In the genomic region with DNA sequence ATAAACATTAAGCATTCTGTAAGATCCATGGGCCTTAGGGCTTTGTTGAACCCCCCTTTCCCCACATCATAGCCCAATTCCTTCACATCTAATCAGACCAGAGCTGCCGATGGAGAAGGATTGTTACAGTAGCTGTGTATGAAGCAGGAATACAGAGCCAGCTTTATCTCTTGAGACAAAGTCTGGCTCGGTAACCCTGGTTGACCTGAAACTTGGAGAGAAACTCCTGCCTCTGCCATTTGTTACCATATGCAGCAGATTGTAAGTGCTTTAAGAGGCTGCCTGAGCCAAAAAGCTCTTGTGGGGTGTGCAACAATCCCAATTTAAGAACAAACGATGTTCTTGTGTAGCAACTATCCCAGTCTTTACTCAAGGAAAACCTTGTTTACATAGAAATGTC, we compare ENCODE assay signal across 8 mouse cellular contexts. TPM values are rescaled to one million over a fixed set of nuclear protein-coding genes. Genes with fewer than 3 reads are reported as not detected.
A peak's percentile ranks its signal among the peaks of the same experiment; 100 is the strongest.
DNase-seq lines count a peak whose midpoint lies in the region; ATAC-seq and TF ChIP-seq lines count a peak whose summit lies in the region.

No protein-coding gene starts in this region.

- WGBS in heart, embryonic 10.5 days = 38% methylated on average over 3 of the region's 3 CpGs
- WGBS in heart, postnatal 0 days = 17% methylated on average over 3 of the region's 3 CpGs

- DNase-seq in heart, embryonic 10.5 days (ENCODE audit: low spot score) = no peak
- no peak for DNase-seq in heart, postnatal 25 days (ENCODE audit: low spot score)
- peak; percentile 43 for DNase-seq in MEL (ENCODE audit: low read depth, low spot score)
- peak; percentile 13 for DNase-seq in heart, postnatal 0 days (ENCODE audit: low spot score)
- no peak for DNase-seq in ovary, adult 18-20 months (ENCODE audit: low spot score)
- DNase-seq in lung, postnatal 10 days = no peak

- no peak for TF ChIP-seq POLR2A in MEL (IDR thresholded peaks at IDR 0.05; ENCODE audit: control insufficient read depth in 1 of 2, insufficient read depth in 1 of 2, low read depth in 1 of 2, low read length in 2 of 2, poor library complexity in 1 of 2)

- no peak for TF ChIP-seq CTCF in MEL (IDR thresholded peaks at IDR 0.05 in 2 of 3, conservative IDR thresholded peaks at IDR 0.05 in 1 of 3; ENCODE audit: control insufficient read depth in 1 of 3, insufficient read depth in 1 of 3, low read depth in 2 of 3, low read length in 3 of 3, poor library complexity in 1 of 3, severe bottlenecking in 1 of 3)
- no peak for TF ChIP-seq CTCF in heart, postnatal 0 days (IDR thresholded peaks at IDR 0.05; ENCODE audit: low read depth)

- peak overlapping the region; percentile 93 for H3K9ac ChIP-seq in MEL (ENCODE audit: control insufficient read depth, low read depth, low read length, poor library complexity, severe bottlenecking)
- H3K9ac ChIP-seq in heart, postnatal 0 days (replicated peaks; ENCODE audit: low read depth, low read length) = peak overlapping the region; percentile 83

- H3K27ac ChIP-seq in heart, embryonic 10.5 days = peak overlapping the region; percentile 98
- H3K27ac ChIP-seq in MEL (ENCODE audit: control insufficient read depth, low read depth, low read length) = peak overlapping the region; percentile 55; the same call in 1 of the 2 replicates
- peak overlapping the region; percentile 95 for H3K27ac ChIP-seq in heart, postnatal 0 days (ENCODE audit: low read depth)

- peaks cover 19% of the 10 kb centered on the region for H3K79me2 ChIP-seq in MEL (ENCODE audit: control insufficient read depth, insufficient read depth, low read length, poor library complexity)

- peak overlapping the region; percentile 73 for H3K4me2 ChIP-seq in heart, postnatal 0 days (ENCODE audit: low read depth, low read length)

- no peak for ATAC-seq in heart, postnatal 0 days (ENCODE audit: insufficient read depth, low read depth)
- peak; percentile 8; the same call in 1 of the 2 replicates for ATAC-seq in megakaryocyte-erythroid progenitor cell, adult 5-6 weeks (replicated peaks; ENCODE audit: low FRiP score, low TSS enrichment, poor library complexity, severe bottlenecking)
- ATAC-seq in erythroid progenitor cell, adult 5-6 weeks (replicated peaks; ENCODE audit: low FRiP score, poor library complexity, severe bottlenecking) = no peak

- TF ChIP-seq EP300 in MEL (IDR thresholded peaks at IDR 0.05; ENCODE audit: low read depth in 1 of 2, low read length in 2 of 2) = no peak
- TF ChIP-seq EP300 in heart, postnatal 0 days (IDR thresholded peaks at IDR 0.05; ENCODE audit: low read depth) = no peak

- no peaks in the 10 kb centered on the region for H3K27me3 ChIP-seq in heart, embryonic 10.5 days (ENCODE audit: insufficient read depth, poor library complexity, severe bottlenecking)
- H3K27me3 ChIP-seq in MEL (ENCODE audit: control insufficient read depth in 1 of 2, insufficient read depth in 2 of 2, low read length in 2 of 2) = no peaks in the 10 kb centered on the region
- H3K27me3 ChIP-seq in heart, postnatal 0 days (ENCODE audit: control insufficient read depth, insufficient read depth, low read length) = no peaks in the 10 kb centered on the region

- H3K9me3 ChIP-seq in heart, embryonic 10.5 days = no peaks in the 10 kb centered on the region
- H3K9me3 ChIP-seq in MEL (replicated peaks; ENCODE audit: insufficient read depth, low read length) = no peaks in the 10 kb centered on the region
- no peaks in the 10 kb centered on the region for H3K9me3 ChIP-seq in heart, postnatal 0 days (replicated peaks; ENCODE audit: control insufficient read depth, low read length)

- intact Hi-C loops in heart, postnatal 25 days (cut with DNase I) = no loop called here

- TF ChIP-seq RAD21 in MEL (IDR thresholded peaks at IDR 0.05; ENCODE audit: low read depth, low read length) = no peak

- H3K4me3 ChIP-seq in heart, embryonic 10.5 days = peak overlapping the region; percentile 82
- H3K4me3 ChIP-seq in MEL (ENCODE audit: control insufficient read depth in 1 of 2, insufficient read depth in 1 of 2, low read depth in 2 of 2, low read length in 2 of 2) = peak overlapping the region; percentile 92 to 93
- peak overlapping the region; percentile 70 for H3K4me3 ChIP-seq in heart, postnatal 0 days (ENCODE audit: low read depth, low read length)

- H3K36me3 ChIP-seq in heart, embryonic 10.5 days = no peaks in the 10 kb centered on the region
- H3K36me3 ChIP-seq in MEL (ENCODE audit: control insufficient read depth in 1 of 2, insufficient read depth in 2 of 2, low read length in 2 of 2) = peaks cover 0 to 24% of the 10 kb centered on the region in 2 experiments; a peak in 3 of 4 replicates
- peaks cover 4% of the 10 kb centered on the region; the same call in 1 of the 2 replicates for H3K36me3 ChIP-seq in heart, postnatal 0 days (replicated peaks; ENCODE audit: control insufficient read depth, insufficient read depth, low read length)

- peaks cover 57% of the 10 kb centered on the region for H3K4me1 ChIP-seq in heart, embryonic 10.5 days
- H3K4me1 ChIP-seq in MEL (ENCODE audit: control insufficient read depth in 1 of 2, insufficient read depth in 2 of 2, low read length in 2 of 2) = peaks cover 0 to 9% of the 10 kb centered on the region in 2 experiments; a peak in 3 of 4 replicates
- peaks cover 46% of the 10 kb centered on the region for H3K4me1 ChIP-seq in heart, postnatal 0 days (ENCODE audit: control insufficient read depth, insufficient read depth)

TF ChIP-seq in MEL, 35 proteins besides CTCF, POLR2A, EP300 and RAD21:
- TF ChIP-seq CHD1 (IDR thresholded peaks at IDR 0.05; ENCODE audit: low read depth, low read length) (no peak), MYC (IDR thresholded peaks at IDR 0.05; ENCODE audit: low read depth, low read length) (no peak)

RNA-seq across cellular contexts. Expression of gene Ndufs6, which starts 3.4 kb away (rescaled TPM):
- polyA plus RNA-seq in heart, embryonic 10.5 days (2016; fragmentation: Nextera tagmentation; extraction: Ambion mirVana) = 499 and 600 TPM in 2 replicates
- 1,000 to 10,000 TPM; 1,182 to 1,218 TPM for total RNA-seq in heart, postnatal 25 days (2021)
- 248 and 266 TPM in 2 replicates for total RNA-seq in MEL (2012; rRNA removed)
- 100 to 1,000 TPM in 1 of 2 experiments, not detected in 1; 276 TPM for polyA plus RNA-seq in MEL (2012; ENCODE audit: insufficient read depth in 1 of 2, insufficient read length in 2 of 2, low read depth in 1 of 2, low replicate concordance in 2 of 2, missing spikeins in 1 of 2)
- total RNA-seq in heart, postnatal 0 days (2014; rRNA removed; ENCODE audit: low replicate concordance) = 333 and 427 TPM in 2 replicates
- 1,466 and 1,522 TPM in 2 replicates for polyA plus RNA-seq in heart, postnatal 0 days (2015; fragmentation: Nextera tagmentation; extraction: Ambion mirVana)
- 239 and 338 TPM in 2 replicates for total RNA-seq in megakaryocyte-erythroid progenitor cell, adult 5-6 weeks (2014; fragmentation: Nextera tagmentation)
- 162 and 191 TPM in 2 replicates for total RNA-seq in megakaryocyte-erythroid progenitor cell, adult 5-6 weeks (2017)
- 57.4 and 76.8 TPM in 2 replicates for total RNA-seq in erythroid progenitor cell, adult 5-6 weeks (2015; ENCODE audit: low replicate concordance)
- total RNA-seq in erythroid progenitor cell, adult 5-6 weeks (2017; ENCODE audit: low replicate concordance) = 37.9 and 55.8 TPM in 2 replicates

RNA-seq across cellular contexts. Expression of gene Mrpl36, which starts 3.4 kb away (rescaled TPM):
- polyA plus RNA-seq in heart, embryonic 10.5 days (2016; fragmentation: Nextera tagmentation; extraction: Ambion mirVana) = 145 and 181 TPM in 2 replicates
- total RNA-seq in heart, postnatal 25 days (2021) = 10 to 100 TPM; 52.7 to 54.5 TPM
- total RNA-seq in MEL (2012; rRNA removed) = 140 and 142 TPM in 2 replicates
- polyA plus RNA-seq in MEL (2012; ENCODE audit: insufficient read depth in 1 of 2, insufficient read length in 2 of 2, low read depth in 1 of 2, low replicate concordance in 2 of 2, missing spikeins in 1 of 2) = 100 to 1,000 TPM in 1 of 2 experiments, not detected in 1; 147 TPM
- total RNA-seq in heart, postnatal 0 days (2014; rRNA removed; ENCODE audit: low replicate concordance) = 62.9 and 102 TPM in 2 replicates
- 130 and 135 TPM in 2 replicates for polyA plus RNA-seq in heart, postnatal 0 days (2015; fragmentation: Nextera tagmentation; extraction: Ambion mirVana)
- total RNA-seq in megakaryocyte-erythroid progenitor cell, adult 5-6 weeks (2014; fragmentation: Nextera tagmentation) = 113 and 157 TPM in 2 replicates
- 49.6 and 60.0 TPM in 2 replicates for total RNA-seq in megakaryocyte-erythroid progenitor cell, adult 5-6 weeks (2017)
- 25.9 and 28.9 TPM in 2 replicates for total RNA-seq in erythroid progenitor cell, adult 5-6 weeks (2015; ENCODE audit: low replicate concordance)
- total RNA-seq in erythroid progenitor cell, adult 5-6 weeks (2017; ENCODE audit: low replicate concordance) = 4.2 and 7.8 TPM in 2 replicates

Comparison
In these comparisons a context has a peak if more than half of its experiments do, and no peak if none do; other contexts are left out.
1. DNase-seq: peak in MEL (single experiment) and heart, postnatal 0 days (single experiment); none in heart, embryonic 10.5 days (single experiment), heart, postnatal 25 days (single experiment), ovary, adult 18-20 months (single experiment) and lung, postnatal 10 days (single experiment).
2. Peak in every context shown above with its lines, with median percentiles within 50 percentile points of each other: H3K27ac ChIP-seq and H3K4me3 ChIP-seq.